Mouse (Mus musculus) limb, embryonic 13.5 days (tissue): ENCODE results near the gene Slc11a2. TPM values are rescaled to one million over a fixed set of nuclear protein-coding genes. Genes with fewer than 3 reads are reported as not detected.
"Not testable (repeated sequence)": the region's sequence is repeated elsewhere in the genome, so short reads cannot be mapped to it uniquely, and the experiment has no call there.

ENCODE experiments used
- ATAC-seq: fragments of 200-750 bp; cut with Nextera tagmentation; 2 replicates; pipeline ENCODE4 v1.8.0; 2017; ENCODE audit warnings: low read depth, moderate number of reproducible peaks, moderate TSS enrichment; ENCODE audit not compliant: low FRiP score
- H3K27ac ChIP-seq: fragments of 300-500 bp; sonication (generic); 2 replicates; pipeline ENCODE4 v1.5.1; 2015; ENCODE audit warnings: inconsistent platforms, mild to moderate bottlenecking, moderate library complexity
- H3K27me3 ChIP-seq: fragments of 300-500 bp; sonication (generic); 2 replicates; pipeline ENCODE4 v1.6.1; 2015; ENCODE audit warnings: mild to moderate bottlenecking, inconsistent platforms
- H3K36me3 ChIP-seq: fragments of 300-500 bp; sonication (generic); 2 replicates; pipeline ENCODE4 v1.6.1; 2015; ENCODE audit warnings: inconsistent platforms, mild to moderate bottlenecking, moderate library complexity
- H3K4me1 ChIP-seq: fragments of 300-500 bp; sonication (generic); 2 replicates; pipeline ENCODE4 v1.6.1; 2015; ENCODE audit warnings: inconsistent platforms
- H3K4me2 ChIP-seq: fragments of 300-500 bp; sonication (generic); replicated peaks from 2 replicates; pipeline ENCODE4 v1.6.1; 2015; ENCODE audit warnings: inconsistent platforms, mild to moderate bottlenecking, moderate library complexity
- H3K4me3 ChIP-seq: fragments of 300-500 bp; sonication (generic); 2 replicates; pipeline ENCODE4 v1.5.1; 2015; ENCODE audit warnings: moderate library complexity, mild to moderate bottlenecking, inconsistent platforms
- H3K9ac ChIP-seq: fragments of 300-500 bp; sonication (generic); 2 replicates; pipeline ENCODE4 v1.6.1; 2015; ENCODE audit warnings: mild to moderate bottlenecking, inconsistent platforms
- H3K9me3 ChIP-seq: fragments of 300-500 bp; sonication (generic); 2 replicates; pipeline ENCODE4 v1.6.1; 2016; ENCODE audit warnings: inconsistent platforms
- WGBS: fragments of 180-500 bp; shearing (Covaris S2); methylation state at CpG from one replicate; pipeline ENCODE4 v1.1.7; 2015; 5-methylcytosine and 5-hydroxymethylcytosine counted together
- polyA plus RNA-seq: library from polyadenylated mRNA; unstranded; fragments of >200 nt; fragmentation: Nextera tagmentation; extraction: Ambion mirVana; gene quantifications from 2 replicates; pipeline ENCODE4 v1.2.1, GENCODE M21; 2015

Gene Slc11a2
- polyA plus RNA-seq, 1 experiment from 2014 or later = 25.3 TPM

DNA sequence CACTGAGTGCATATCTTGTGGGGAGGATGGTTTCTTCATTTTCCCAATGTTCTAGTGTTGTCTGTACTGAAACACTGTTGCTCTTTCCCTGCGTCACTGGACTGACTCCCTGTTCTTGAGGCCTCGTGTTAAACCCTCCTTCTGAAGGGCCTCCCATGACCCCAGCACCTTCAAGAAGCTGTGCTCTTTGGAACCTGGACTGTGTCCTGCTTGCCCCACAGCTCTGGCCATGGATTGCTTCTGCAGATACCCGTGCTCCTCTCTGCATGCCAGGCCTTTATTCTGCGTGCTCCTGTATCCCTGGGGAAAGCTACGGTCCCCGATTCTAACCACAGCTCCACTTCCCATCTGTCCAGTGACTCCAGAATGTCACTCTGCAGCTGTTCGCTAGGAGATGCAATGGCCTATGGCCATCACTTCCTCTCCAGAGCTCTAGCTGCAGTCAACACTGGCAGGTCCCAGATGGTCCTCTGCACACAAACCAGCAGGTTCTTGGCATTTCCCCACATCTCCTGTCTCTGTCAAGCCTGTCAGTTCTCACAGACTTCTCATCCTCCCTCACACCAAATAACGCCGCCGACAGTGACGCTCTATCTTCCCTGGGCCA is 5.2 kb upstream of the Slc11a2 start:
- peaks cover 5% of the 10 kb centered on the region; the same call in 1 of the 2 replicates for H3K27me3 ChIP-seq
- no peak overlapping the region for H3K9ac ChIP-seq
- H3K4me1 ChIP-seq = peaks cover 5% of the 10 kb centered on the region; the same call in 1 of the 2 replicates
- no peak overlapping the region for H3K27ac ChIP-seq
- H3K4me2 ChIP-seq = no peak overlapping the region
- no peak for ATAC-seq
- 77% methylated on average over 11 of the region's 11 CpGs for WGBS
- H3K4me3 ChIP-seq = no peak overlapping the region
- no peaks in the 10 kb centered on the region for H3K36me3 ChIP-seq
- H3K9me3 ChIP-seq = no peaks in the 10 kb centered on the region

DNA sequence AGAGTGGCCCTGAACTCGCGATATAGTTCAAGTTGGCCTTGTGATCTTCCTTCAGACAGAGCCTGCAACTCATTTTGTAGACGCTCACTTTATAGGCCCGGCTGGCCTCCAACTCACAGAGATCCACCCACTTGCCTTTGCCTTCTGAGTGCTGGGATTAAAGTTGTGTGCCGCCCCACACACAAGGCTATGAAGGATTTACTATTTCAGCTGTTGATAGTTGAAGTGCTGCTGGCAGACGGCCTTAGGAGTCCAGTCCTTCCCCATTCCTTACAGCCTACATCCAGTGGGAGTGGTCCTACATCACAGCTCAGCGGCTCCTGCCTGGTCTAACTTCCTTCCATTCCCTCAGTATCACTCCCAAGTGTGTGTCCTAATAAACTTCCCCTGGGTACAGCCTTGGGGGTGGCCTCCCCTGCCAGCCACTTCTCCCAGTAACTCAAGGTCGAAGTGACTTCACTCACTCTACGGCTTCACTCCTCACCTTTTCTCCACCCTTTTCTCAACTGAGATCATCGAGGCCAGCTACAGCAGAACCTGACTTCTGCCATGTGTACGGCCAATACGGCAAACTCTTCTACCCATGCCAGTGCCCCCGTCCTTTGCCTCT is 3.5 kb upstream of the Slc11a2 start:
- WGBS = 54% methylated on average over 13 of the region's 13 CpGs
- no peak overlapping the region for H3K9ac ChIP-seq
- H3K36me3 ChIP-seq = no peaks in the 10 kb centered on the region
- peak overlapping the region; percentile 10; the same call in 1 of the 2 replicates for H3K27ac ChIP-seq
- H3K27me3 ChIP-seq = peaks cover 17% of the 10 kb centered on the region
- peaks cover 22% of the 10 kb centered on the region for H3K4me1 ChIP-seq
- no peak for ATAC-seq
- no peak overlapping the region for H3K4me2 ChIP-seq
- no peaks in the 10 kb centered on the region for H3K9me3 ChIP-seq
- no peak overlapping the region for H3K4me3 ChIP-seq

DNA sequence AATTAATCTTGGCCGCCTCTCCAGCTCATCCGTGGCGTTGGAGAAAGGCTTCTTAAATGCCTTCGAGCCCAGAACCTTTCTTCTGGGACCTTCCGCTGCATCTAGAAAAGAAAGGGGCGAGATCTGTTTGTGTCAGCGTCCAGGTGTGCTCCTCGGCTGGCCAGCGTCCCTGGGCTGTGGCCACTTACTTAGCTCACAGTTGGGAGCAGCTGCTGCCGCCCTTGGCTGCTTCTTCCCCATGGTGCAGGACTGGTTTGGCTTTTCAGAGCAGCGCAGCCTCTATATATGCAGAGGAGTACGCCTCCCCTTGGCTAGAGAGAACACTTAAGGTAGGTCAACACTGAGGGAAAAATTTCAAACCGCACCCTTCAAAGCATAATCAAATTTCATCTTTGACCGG is 956 bp downstream of the Slc11a2 start:
- Histone ChIP-seq H3K4me3 (peak overlapping the region; percentile 94), H3K9ac (peak overlapping the region; percentile 58), H3K27ac (no peak overlapping the region), H3K9me3 (no peaks in the 10 kb centered on the region), H3K36me3 (no peaks in the 10 kb centered on the region), H3K4me1 (peaks cover 50% of the 10 kb centered on the region), H3K4me2 (peak overlapping the region; percentile 82), H3K27me3 (peaks cover 17% of the 10 kb centered on the region)
- 2% methylated on average over 14 of the region's 14 CpGs for WGBS
- no peak for ATAC-seq

DNA sequence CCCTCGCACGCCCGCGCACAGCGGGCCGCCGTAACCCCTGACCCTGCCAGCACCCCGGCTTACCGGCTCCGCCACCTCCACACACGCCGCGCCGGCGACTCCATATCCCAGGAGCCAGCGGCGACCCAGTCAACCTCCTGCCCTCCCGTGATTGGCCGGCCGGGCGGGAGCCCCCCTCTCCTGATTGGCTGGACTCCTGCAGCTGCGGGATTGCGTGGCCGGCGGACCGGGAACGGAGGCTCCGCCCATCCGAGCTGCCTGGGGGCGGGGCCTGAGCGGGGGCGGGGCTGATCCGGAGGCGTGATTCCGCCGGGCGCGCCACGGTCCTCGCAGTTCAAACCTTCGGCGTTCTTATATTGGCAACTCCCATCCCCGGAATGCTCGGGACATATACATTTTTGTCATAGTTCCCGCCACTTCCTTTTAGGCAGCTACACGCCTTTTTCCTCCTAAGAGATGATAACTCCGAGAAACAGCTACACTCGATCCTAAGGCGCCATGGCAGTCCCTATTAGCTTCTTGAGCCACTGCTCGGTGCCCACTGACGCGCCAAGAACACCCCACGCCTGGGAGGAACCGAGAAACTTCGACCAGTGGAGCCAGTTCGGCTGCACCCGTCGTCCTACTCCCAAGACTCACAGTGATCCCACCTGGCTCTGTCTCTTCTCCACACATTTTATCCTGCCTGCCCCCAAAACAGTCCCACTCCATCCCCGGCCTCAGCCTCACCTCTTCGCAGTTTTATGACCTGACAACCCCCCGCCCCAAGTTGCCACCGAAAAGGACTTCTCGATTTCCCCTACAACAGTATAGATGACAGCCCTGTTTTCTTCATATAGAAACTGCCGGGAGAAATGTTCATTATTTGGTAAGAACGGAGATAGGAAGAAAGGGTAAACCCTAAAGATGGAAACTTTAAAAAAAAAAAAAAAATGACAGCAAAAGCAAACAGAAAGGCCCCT is 1.7 kb downstream of the Slc11a2 start:
- H3K27ac ChIP-seq = no peak overlapping the region
- peak; percentile 97 for ATAC-seq
- H3K4me1 ChIP-seq = peaks cover 46% of the 10 kb centered on the region
- H3K4me3 ChIP-seq = peak overlapping the region; percentile 94
- H3K27me3 ChIP-seq = peaks cover 17% of the 10 kb centered on the region
- WGBS = under 1% methylated on average over 64 of the region's 65 CpGs
- H3K9ac ChIP-seq = peak overlapping the region; percentile 95
- no peaks in the 10 kb centered on the region for H3K36me3 ChIP-seq
- no peaks in the 10 kb centered on the region for H3K9me3 ChIP-seq
- peak overlapping the region; percentile 82 for H3K4me2 ChIP-seq

DNA sequence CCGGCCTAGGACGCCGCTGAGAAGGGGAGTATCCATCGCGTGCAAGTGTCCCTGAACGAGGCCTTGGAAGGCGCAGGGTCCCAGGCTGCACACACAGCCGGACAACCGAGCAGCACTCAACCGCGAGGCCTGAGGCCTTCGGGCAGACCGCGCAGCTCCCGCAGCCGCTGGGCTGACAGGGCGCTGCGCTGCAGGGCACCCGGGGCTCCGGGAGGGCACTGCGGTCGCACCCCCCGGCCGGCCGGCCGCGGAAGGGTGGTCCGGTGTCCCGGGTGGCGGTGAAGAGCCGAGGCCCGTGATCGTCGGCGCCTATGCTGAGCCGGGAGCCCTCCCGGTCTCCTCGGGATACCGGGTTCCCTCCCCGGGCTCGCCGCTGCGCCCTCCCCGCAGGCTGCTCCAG is 2.4 kb downstream of the Slc11a2 start:
- peaks cover 53% of the 10 kb centered on the region for H3K4me1 ChIP-seq
- under 1% methylated on average over 30 of the region's 44 CpGs for WGBS
- peak; percentile 52 for ATAC-seq

DNA sequence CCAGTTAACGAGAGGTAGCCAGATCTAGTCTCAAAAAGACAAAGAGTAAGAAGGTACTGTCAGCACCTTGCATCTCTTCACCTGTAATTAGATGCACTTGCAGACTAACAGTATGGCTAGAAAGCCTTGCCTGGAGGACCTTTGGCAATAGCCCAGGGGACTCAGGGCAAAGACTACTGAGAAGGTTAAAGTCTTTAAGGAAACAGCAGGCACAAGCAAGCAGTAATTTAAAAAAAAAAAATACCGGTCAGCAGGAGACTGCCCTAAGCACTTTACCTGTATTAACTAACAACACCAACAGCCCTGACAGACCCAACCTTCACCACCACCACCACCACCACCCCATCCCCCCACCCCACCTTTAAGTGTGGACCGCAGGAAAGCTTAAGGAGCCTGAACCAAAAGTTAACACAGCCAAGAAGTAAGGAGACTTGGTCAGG is 3.1 kb downstream of the Slc11a2 start, which contains the start of gene Gm5475:
Gene Gm5475 (plus strand): TSS at position 390 of the 440 bp plus-strand sequence.
- peak within 1 kb of the TSS; percentile 82 for H3K4me2 ChIP-seq
- not testable (repeated sequence) for H3K36me3 ChIP-seq, ATAC-seq, H3K9me3 ChIP-seq, H3K27ac ChIP-seq
- peaks cover 56% of the 10 kb centered on the region for H3K4me1 ChIP-seq
- H3K9ac ChIP-seq = peak within 1 kb of the TSS; percentile 95
- H3K4me3 ChIP-seq = peak within 1 kb of the TSS; percentile 94
- 28% methylated on average over 3 of the region's 3 CpGs for WGBS
- peaks cover 17% of the 10 kb centered on the region for H3K27me3 ChIP-seq

More for the DNA sequence above, 2.4 kb downstream of the Slc11a2 start:
- H3K9ac ChIP-seq = peak overlapping the region; percentile 95
- H3K9me3 ChIP-seq = no peaks in the 10 kb centered on the region
- H3K27me3 ChIP-seq = peaks cover 17% of the 10 kb centered on the region
- peak overlapping the region; percentile 82 for H3K4me2 ChIP-seq
- H3K36me3 ChIP-seq = no peaks in the 10 kb centered on the region
- H3K27ac ChIP-seq = no peak overlapping the region; the same call in 1 of the 2 replicates
- peak overlapping the region; percentile 94 for H3K4me3 ChIP-seq

DNA sequence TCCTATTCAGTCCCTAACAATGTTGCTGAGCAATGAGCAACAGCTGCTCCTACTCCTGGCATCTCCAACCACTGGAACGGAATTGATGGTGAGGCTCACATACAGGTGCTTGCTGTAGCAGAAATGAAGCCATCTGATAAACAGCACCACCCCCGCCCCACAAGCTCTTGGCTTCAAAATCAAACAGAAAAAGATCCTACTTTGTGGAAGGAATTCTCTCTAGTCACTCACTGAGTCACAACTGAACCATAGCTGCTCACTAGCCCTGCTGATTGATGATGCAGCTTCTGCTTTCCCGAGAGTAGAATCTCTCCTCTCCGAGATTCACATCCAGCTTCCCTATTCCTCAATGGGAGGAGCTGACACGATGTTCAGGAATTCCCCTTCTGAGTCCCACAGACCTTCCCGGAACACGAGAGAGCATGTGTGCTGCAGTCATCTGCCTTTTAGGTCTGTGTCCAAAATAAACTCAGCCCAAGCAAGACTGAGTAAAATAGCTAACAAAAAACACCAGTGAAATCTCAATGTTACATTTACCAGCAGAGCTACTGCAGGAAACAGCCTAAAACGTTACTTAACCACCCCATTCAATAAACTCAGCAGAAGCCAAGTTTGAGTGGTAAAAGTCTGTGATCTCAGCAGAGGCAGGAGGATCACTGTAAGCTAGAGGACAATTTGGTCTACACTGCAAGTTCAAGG is 3.7 kb downstream of the Slc11a2 start:
- Histone ChIP-seq H3K36me3 (no peaks in the 10 kb centered on the region), H3K9me3 (no peaks in the 10 kb centered on the region), H3K4me1 (peaks cover 59% of the 10 kb centered on the region), H3K4me3 (peak overlapping the region; percentile 94), H3K27ac (no peak overlapping the region), H3K27me3 (peaks cover 17% of the 10 kb centered on the region), H3K9ac (peak overlapping the region; percentile 95), H3K4me2 (peak overlapping the region; percentile 82)
- ATAC-seq = no peak
- 33% methylated on average over 8 of the region's 8 CpGs for WGBS

DNA sequence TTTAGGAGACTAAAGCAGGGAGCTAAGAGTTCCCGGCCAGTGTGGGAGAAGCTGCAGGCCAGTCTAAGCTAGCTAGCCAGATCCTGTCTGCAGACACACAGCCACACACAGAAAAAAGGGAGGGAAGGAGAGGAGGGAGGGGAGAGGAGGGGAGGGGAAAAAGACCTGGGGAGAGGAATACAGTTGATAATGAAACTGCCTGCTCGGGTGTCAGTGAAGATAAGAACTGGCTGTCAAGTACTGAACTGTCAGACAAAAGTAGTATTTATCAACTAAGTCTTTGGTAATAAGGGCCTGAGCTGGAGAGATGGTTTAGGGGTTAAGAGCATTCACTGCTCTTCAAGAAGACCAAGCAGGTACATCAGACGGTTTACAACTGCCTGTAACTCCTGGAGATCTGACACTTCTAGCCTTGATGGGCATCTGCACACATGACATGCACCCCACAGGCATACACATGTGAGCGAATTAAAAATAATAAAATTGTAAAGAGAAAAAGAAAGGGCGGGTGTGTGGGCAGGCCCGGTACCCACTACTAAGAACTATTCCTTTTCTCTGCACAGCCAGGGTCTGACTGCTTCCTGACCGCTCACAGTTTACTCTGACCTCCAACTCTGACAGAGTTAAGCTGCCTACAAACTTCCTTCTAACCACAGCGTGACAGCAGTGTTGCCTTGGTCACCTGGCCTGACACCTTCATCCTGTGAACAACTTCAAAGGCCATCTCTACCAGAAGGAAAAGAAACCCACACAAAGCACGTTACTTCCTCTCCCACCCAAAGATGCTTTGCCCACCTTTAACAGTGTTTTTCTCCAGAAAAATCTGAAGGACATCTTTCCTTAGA is 4.7 kb downstream of the Slc11a2 start:
- Histone ChIP-seq H3K27me3 (peaks cover 12% of the 10 kb centered on the region), H3K9me3 (no peaks in the 10 kb centered on the region), H3K27ac (peak overlapping the region; percentile 10; the same call in 1 of the 2 replicates), H3K9ac (peak overlapping the region; percentile 45; the same call in 1 of the 2 replicates), H3K4me1 (peaks cover 67% of the 10 kb centered on the region), H3K36me3 (no peaks in the 10 kb centered on the region), H3K4me3 (no peak overlapping the region), H3K4me2 (no peak overlapping the region; the same call in 1 of the 2 replicates)
- WGBS = 68% methylated on average over 9 of the region's 9 CpGs
- ATAC-seq = no peak

DNA sequence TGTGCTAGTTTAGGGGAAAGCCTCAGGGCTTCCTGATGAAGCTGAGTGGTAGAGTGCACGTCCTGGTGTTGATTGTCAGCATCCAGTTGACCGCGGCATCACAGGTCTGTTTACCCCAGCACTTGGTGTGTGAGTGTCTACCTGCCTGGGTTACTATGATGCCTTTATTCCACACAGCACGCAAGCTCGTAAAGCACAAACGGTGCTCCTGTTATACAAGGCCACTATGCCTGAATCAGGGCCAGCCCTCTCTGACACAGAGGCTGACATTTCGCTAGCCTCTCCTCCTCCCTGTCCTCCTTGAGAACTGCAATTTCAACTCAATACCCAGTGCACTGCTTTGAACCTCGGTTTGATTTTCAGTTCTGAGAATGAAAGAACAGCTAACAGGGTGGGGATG is 5.6 kb downstream of the Slc11a2 start:
- H3K27me3 ChIP-seq = peaks cover 4% of the 10 kb centered on the region; the same call in 1 of the 2 replicates
- peak overlapping the region; percentile 45; the same call in 1 of the 2 replicates for H3K9ac ChIP-seq
- WGBS = 52% methylated on average over 8 of the region's 8 CpGs

DNA sequence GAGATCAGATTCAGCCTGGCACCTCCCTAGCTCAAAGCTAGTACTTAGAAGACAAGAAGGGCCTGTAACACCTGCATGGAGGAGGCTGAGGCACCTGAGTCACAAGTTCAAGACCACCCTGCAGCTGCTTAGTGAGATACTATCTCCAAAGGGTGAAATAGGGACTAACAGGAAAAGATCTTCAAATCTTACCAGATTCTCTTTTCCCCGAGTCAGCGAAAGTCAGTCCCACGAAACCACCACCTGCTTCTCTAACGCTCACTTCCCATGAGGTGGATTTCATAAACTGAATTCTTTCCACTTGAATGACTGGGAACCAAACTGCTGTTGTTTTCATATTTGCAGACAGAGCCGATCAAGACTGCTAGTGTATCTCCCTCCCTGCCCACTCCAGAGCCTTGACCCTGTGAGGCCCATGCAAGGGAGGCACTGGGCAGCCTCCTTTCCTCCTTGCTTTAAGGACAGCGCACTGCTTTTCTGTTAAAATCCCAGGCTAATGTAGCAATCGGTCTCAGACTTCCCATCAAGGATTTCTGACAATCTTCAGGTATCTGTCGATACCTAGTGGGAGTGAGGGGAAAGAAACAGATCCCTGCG is 6.9 kb downstream of the Slc11a2 start:
- WGBS = 85% methylated on average over 9 of the region's 9 CpGs
- H3K9ac ChIP-seq = no peak overlapping the region
- H3K9me3 ChIP-seq = no peaks in the 10 kb centered on the region
- peaks cover 57% of the 10 kb centered on the region for H3K4me1 ChIP-seq
- H3K4me2 ChIP-seq = no peak overlapping the region
- no peak overlapping the region for H3K4me3 ChIP-seq
- H3K36me3 ChIP-seq = no peaks in the 10 kb centered on the region
- no peak for ATAC-seq
- no peak overlapping the region for H3K27ac ChIP-seq
- H3K27me3 ChIP-seq = no peaks in the 10 kb centered on the region

More for the DNA sequence above, 5.6 kb downstream of the Slc11a2 start:
- Histone ChIP-seq H3K4me1 (peaks cover 61% of the 10 kb centered on the region), H3K9me3 (no peaks in the 10 kb centered on the region), H3K4me3 (no peak overlapping the region), H3K4me2 (no peak overlapping the region), H3K36me3 (no peaks in the 10 kb centered on the region), H3K27ac (peak overlapping the region; percentile 10; the same call in 1 of the 2 replicates)
- ATAC-seq = no peak
